Mouse (Mus musculus) ES-Bruce4 (cell line): ENCODE data around the gene Gm1113.

ENCODE experiments used
- CTCF ChIP-seq: IDR thresholded peaks from one replicate; pipeline ENCODE4 v1.8.1; 2011; ENCODE audit warnings: low read depth, low read length
- EP300 ChIP-seq: IDR thresholded peaks from 2 replicates; pipeline ENCODE4 v1.6.1; 2011; ENCODE audit warnings: low read depth, low read length; ENCODE audit not compliant: insufficient read depth
- POLR2A ChIP-seq: IDR thresholded peaks from one replicate; pipeline ENCODE4 v1.8.1; 2011; ENCODE audit warnings: low read length; ENCODE audit not compliant: insufficient read depth

- TF ChIP-seq CTCF (no peak), POLR2A (no peak), EP300 (no peak)
Observed at GRCm38 (mm10) chr9:35493033-35493732, 24.9 kb downstream of the Gm1113 start.
